Mouse (Mus musculus) heart, embryonic 15.5 days (tissue): ENCODE measurements at regions not wholly inside any gene's neighbourhood (a gene's known extent, or its start where the extent isn't known, plus 50 kb on each side); places are given as distances from the start of the nearest gene placed in this dataset.

Source experiments
- ATAC-seq: fragments of 200-750 bp; cut with Nextera tagmentation; replicated peaks from 2 replicates; pipeline ENCODE4 v1.8.0; 2017; ENCODE audit warnings: low read depth, moderate TSS enrichment; ENCODE audit not compliant: insufficient number of reproducible peaks, insufficient read depth, low FRiP score
- H3K27ac ChIP-seq: fragments of 300-500 bp; sonication (generic); 2 replicates; pipeline ENCODE4 v1.5.1; 2015; ENCODE audit warnings: mild to moderate bottlenecking, inconsistent platforms
- H3K27me3 ChIP-seq: fragments of 300-500 bp; sonication (generic); 2 replicates; pipeline ENCODE4 v1.6.1; 2015; ENCODE audit warnings: inconsistent platforms
- H3K36me3 ChIP-seq: fragments of 300-500 bp; sonication (generic); 2 replicates; pipeline ENCODE4 v1.6.1; 2015; ENCODE audit warnings: mild to moderate bottlenecking, inconsistent platforms
- H3K4me1 ChIP-seq: fragments of 300-500 bp; sonication (generic); replicated peaks from 2 replicates; pipeline ENCODE4 v1.6.1; 2015; ENCODE audit warnings: inconsistent platforms
- H3K4me2 ChIP-seq: fragments of 300-500 bp; sonication (generic); 2 replicates; pipeline ENCODE4 v1.6.1; 2015; ENCODE audit warnings: inconsistent platforms, mild to moderate bottlenecking, moderate library complexity
- H3K4me3 ChIP-seq: fragments of 300-500 bp; sonication (generic); 2 replicates; pipeline ENCODE4 v1.5.1; 2015; ENCODE audit warnings: mild to moderate bottlenecking, inconsistent platforms
- H3K9ac ChIP-seq: fragments of 300-500 bp; sonication (generic); 2 replicates; pipeline ENCODE4 v1.6.1; 2015; ENCODE audit warnings: mild to moderate bottlenecking, inconsistent platforms
- H3K9me3 ChIP-seq: fragments of 300-500 bp; sonication (generic); replicated peaks from 2 replicates; pipeline ENCODE4 v1.6.1; 2016; ENCODE audit warnings: inconsistent platforms
- WGBS: fragments of 180-500 bp; shearing (Covaris S2); methylation state at CpG from one replicate; pipeline ENCODE4 v1.1.7; 2015; ENCODE audit warnings: mixed read lengths; 5-methylcytosine and 5-hydroxymethylcytosine counted together

GRCm38 (mm10) chr6:117347356-117347755 is 179.0 kb downstream of the Cxcl12 start:
- 93% methylated on average over 1 of the region's 1 CpGs for WGBS
- no peak overlapping the region for H3K27ac ChIP-seq

GRCm38 (mm10) chr6:117351846-117352245 is 183.5 kb downstream of the Cxcl12 start:
- Histone ChIP-seq H3K9ac (no peak overlapping the region), H3K4me2 (no peak overlapping the region), H3K4me1 (no peaks in the 10 kb centered on the region), H3K36me3 (no peaks in the 10 kb centered on the region), H3K27me3 (no peaks in the 10 kb centered on the region), H3K9me3 (no peaks in the 10 kb centered on the region), H3K4me3 (no peak overlapping the region), H3K27ac (no peak overlapping the region)
- WGBS: 74% methylated on average over 1 of the region's 1 CpGs
- no peak for ATAC-seq

More at GRCm38 (mm10) chr6:117347356-117347755, 179.0 kb downstream of the Cxcl12 start:
- H3K9me3 ChIP-seq: no peaks in the 10 kb centered on the region
- no peaks in the 10 kb centered on the region for H3K27me3 ChIP-seq
- ATAC-seq: no peak
- no peak overlapping the region for H3K4me2 ChIP-seq
- H3K4me3 ChIP-seq: no peak overlapping the region
- no peaks in the 10 kb centered on the region for H3K36me3 ChIP-seq
- no peak overlapping the region for H3K9ac ChIP-seq
- H3K4me1 ChIP-seq: no peaks in the 10 kb centered on the region

- H3K4me3 ChIP-seq: no peak overlapping the region
- no peaks in the 10 kb centered on the region for H3K27me3 ChIP-seq
- 92% methylated on average over 3 of the region's 3 CpGs for WGBS
- no peaks in the 10 kb centered on the region for H3K36me3 ChIP-seq
- H3K4me1 ChIP-seq: no peaks in the 10 kb centered on the region
- no peak overlapping the region for H3K4me2 ChIP-seq
- no peak overlapping the region for H3K27ac ChIP-seq
- ATAC-seq: no peak
- no peaks in the 10 kb centered on the region for H3K9me3 ChIP-seq
- no peak overlapping the region for H3K9ac ChIP-seq
Measured at GRCm38 (mm10) chr6:117353091-117353490, 184.8 kb downstream of the Cxcl12 start.

GRCm38 (mm10) chr6:117356101-117356500 is 187.8 kb downstream of the Cxcl12 start:
- 0 out of 2 replicates have a peak, but pooled peaks cover 2% of the 10 kb centered on the region for H3K27me3 ChIP-seq
- no peak overlapping the region for H3K27ac ChIP-seq
- H3K36me3 ChIP-seq: no peaks in the 10 kb centered on the region
- no peaks in the 10 kb centered on the region for H3K9me3 ChIP-seq
- no peak for ATAC-seq
- H3K4me3 ChIP-seq: no peak overlapping the region
- H3K9ac ChIP-seq: no peak overlapping the region
- H3K4me2 ChIP-seq: no peak overlapping the region
- no peaks in the 10 kb centered on the region for H3K4me1 ChIP-seq
- WGBS: 91% methylated on average over 1 of the region's 1 CpGs

GRCm38 (mm10) chr6:117359401-117359800 is 191.1 kb downstream of the Cxcl12 start:
- 0 out of 2 replicates have a peak, but pooled peaks cover 2% of the 10 kb centered on the region for H3K27me3 ChIP-seq
- no peak overlapping the region for H3K9ac ChIP-seq
- H3K4me3 ChIP-seq: no peak overlapping the region
- H3K27ac ChIP-seq: no peak overlapping the region
- no peak for ATAC-seq
- no peak overlapping the region for H3K4me2 ChIP-seq
- H3K9me3 ChIP-seq: no peaks in the 10 kb centered on the region
- 84% methylated on average over 2 of the region's 2 CpGs for WGBS
- H3K36me3 ChIP-seq: no peaks in the 10 kb centered on the region
- H3K4me1 ChIP-seq: no peaks in the 10 kb centered on the region

- Histone ChIP-seq H3K4me1 (no peaks in the 10 kb centered on the region), H3K9ac (no peak overlapping the region), H3K9me3 (no peaks in the 10 kb centered on the region), H3K27me3 (no peaks in the 10 kb centered on the region), H3K27ac (no peak overlapping the region), H3K4me3 (no peak overlapping the region), H3K4me2 (no peak overlapping the region), H3K36me3 (no peaks in the 10 kb centered on the region)
- ATAC-seq: no peak
- WGBS: 76% methylated on average over 6 of the region's 6 CpGs
Measured at GRCm38 (mm10) chr6:117366563-117366962, 198.2 kb downstream of the Cxcl12 start.

GRCm38 (mm10) chr6:117375989-117376388 is 207.7 kb downstream of the Cxcl12 start:
- Histone ChIP-seq H3K4me3 (no peak overlapping the region), H3K27me3 (no peaks in the 10 kb centered on the region), H3K9ac (no peak overlapping the region), H3K9me3 (no peaks in the 10 kb centered on the region), H3K4me1 (peaks cover 6% of the 10 kb centered on the region), H3K27ac (no peak overlapping the region), H3K4me2 (no peak overlapping the region), H3K36me3 (no peaks in the 10 kb centered on the region)
- 94% methylated on average over 5 of the region's 5 CpGs for WGBS
- ATAC-seq: no peak

- H3K4me2 ChIP-seq: no peak overlapping the region
- H3K9me3 ChIP-seq: no peaks in the 10 kb centered on the region
- H3K36me3 ChIP-seq: no peaks in the 10 kb centered on the region
- H3K4me3 ChIP-seq: no peak overlapping the region
- peaks cover 6% of the 10 kb centered on the region for H3K4me1 ChIP-seq
- H3K27ac ChIP-seq: no peak overlapping the region
- WGBS: 46% methylated on average over 4 of the region's 4 CpGs
- no peak overlapping the region for H3K9ac ChIP-seq
- ATAC-seq: no peak
- H3K27me3 ChIP-seq: no peaks in the 10 kb centered on the region
Measured at GRCm38 (mm10) chr6:117379904-117380303, 211.6 kb downstream of the Cxcl12 start.

- Histone ChIP-seq H3K36me3 (no peaks in the 10 kb centered on the region), H3K4me2 (no peak overlapping the region), H3K27me3 (no peaks in the 10 kb centered on the region), H3K9ac (no peak overlapping the region), H3K4me1 (peaks cover 22% of the 10 kb centered on the region), H3K27ac (peak overlapping the region; percentile 63), H3K9me3 (no peaks in the 10 kb centered on the region), H3K4me3 (no peak overlapping the region)
- 43% methylated on average over 7 of the region's 7 CpGs for WGBS
- ATAC-seq: peak; percentile 93
Measured at GRCm38 (mm10) chr6:117390233-117390848, 222.0 kb downstream of the Cxcl12 start.

GRCm38 (mm10) chr6:117393480-117393879 is 225.1 kb downstream of the Cxcl12 start:
- Histone ChIP-seq H3K27me3 (no peaks in the 10 kb centered on the region), H3K4me3 (no peak overlapping the region), H3K9me3 (no peaks in the 10 kb centered on the region), H3K4me1 (peaks cover 22% of the 10 kb centered on the region), H3K27ac (no peak overlapping the region), H3K36me3 (no peaks in the 10 kb centered on the region), H3K4me2 (no peak overlapping the region), H3K9ac (no peak overlapping the region)
- no peak for ATAC-seq

GRCm38 (mm10) chr6:117405589-117406311 is 237.4 kb downstream of the Cxcl12 start:
- H3K36me3 ChIP-seq: no peaks in the 10 kb centered on the region
- H3K9ac ChIP-seq: no peak overlapping the region
- WGBS: 55% methylated on average over 11 of the region's 11 CpGs
- no peaks in the 10 kb centered on the region for H3K9me3 ChIP-seq
- no peak for ATAC-seq
- H3K27me3 ChIP-seq: no peaks in the 10 kb centered on the region
- no peak overlapping the region for H3K27ac ChIP-seq
- H3K4me3 ChIP-seq: no peak overlapping the region
- H3K4me2 ChIP-seq: no peak overlapping the region
- H3K4me1 ChIP-seq: peaks cover 17% of the 10 kb centered on the region

GRCm38 (mm10) chr6:117406312-117406595 is 237.9 kb downstream of the Cxcl12 start:
- H3K9me3 ChIP-seq: no peaks in the 10 kb centered on the region
- peaks cover 17% of the 10 kb centered on the region for H3K4me1 ChIP-seq
- H3K27ac ChIP-seq: no peak overlapping the region
- no peak overlapping the region for H3K9ac ChIP-seq
- H3K4me3 ChIP-seq: no peak overlapping the region
- ATAC-seq: no peak
- 79% methylated on average over 4 of the region's 4 CpGs for WGBS
- H3K27me3 ChIP-seq: no peaks in the 10 kb centered on the region
- H3K36me3 ChIP-seq: no peaks in the 10 kb centered on the region
- H3K4me2 ChIP-seq: no peak overlapping the region
